Mouse (Mus musculus): ENCODE results near the gene Ugt1a1.

DNA sequence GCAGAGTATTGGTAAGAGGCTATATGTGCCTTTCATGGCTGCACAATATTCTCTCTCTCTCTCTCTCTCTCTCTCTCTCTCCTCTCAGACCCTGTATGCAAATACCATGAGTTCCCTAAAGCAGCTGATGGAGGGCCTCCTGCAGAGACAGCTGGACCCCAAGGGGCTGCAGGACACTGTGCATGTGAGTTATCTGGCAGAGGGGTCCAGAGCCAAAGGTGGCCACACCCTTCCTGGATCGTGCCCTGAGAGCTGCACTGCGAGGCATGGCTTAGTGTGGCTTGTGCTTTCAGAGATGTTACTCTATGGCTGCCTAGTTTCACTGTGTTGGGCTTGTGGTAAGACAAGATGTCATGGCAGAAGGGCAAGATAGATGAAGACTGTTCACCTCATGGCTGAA lies 35.9 kb downstream of the Ugt1a1 start:
- TF ChIP-seq POLR2A (IDR thresholded peaks at IDR 0.05; ENCODE audit: borderline replicate concordance, insufficient read depth, low read length) (no peak), CTCF (IDR thresholded peaks at IDR 0.05; ENCODE audit: borderline replicate concordance, insufficient read depth, low read depth, low read length) (no peak)

Measured in cerebellum, adult 2 months (tissue).